Mouse (Mus musculus) left cerebral cortex, adult 9 months (tissue): ENCODE measurements around the gene F930015N05Rik.

Experiments
- DNase-seq, 2 experiments: peaks; one replicate each; pipeline ENCODE4 v3.0.0; 2022; ENCODE audit warnings: low spot score in 2 of 2

F930015N05Rik gene

DNA sequence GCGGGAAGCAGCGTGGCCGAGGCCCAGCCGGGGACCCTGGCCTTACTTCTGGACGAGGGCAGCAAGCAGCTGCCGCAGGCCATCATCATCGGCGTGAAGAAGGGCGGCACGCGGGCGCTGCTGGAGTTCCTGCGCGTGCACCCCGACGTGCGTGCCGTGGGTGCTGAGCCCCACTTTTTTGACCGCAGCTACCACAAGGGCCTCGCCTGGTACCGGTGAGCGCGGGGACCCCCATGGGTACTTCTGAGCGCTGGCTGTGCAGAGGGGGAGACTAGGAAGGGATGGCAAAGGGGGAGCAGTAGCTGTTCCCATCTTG, at the start of gene F930015N05Rik:
Gene F930015N05Rik (minus strand): TSS at position 242 of the 316 bp plus-strand sequence.
- no peak for DNase-seq

- no peak for DNase-seq
These were observed 45.0 kb upstream of the F930015N05Rik start for GRCm38 (mm10) chr11:64481445-64481844.

DNA sequence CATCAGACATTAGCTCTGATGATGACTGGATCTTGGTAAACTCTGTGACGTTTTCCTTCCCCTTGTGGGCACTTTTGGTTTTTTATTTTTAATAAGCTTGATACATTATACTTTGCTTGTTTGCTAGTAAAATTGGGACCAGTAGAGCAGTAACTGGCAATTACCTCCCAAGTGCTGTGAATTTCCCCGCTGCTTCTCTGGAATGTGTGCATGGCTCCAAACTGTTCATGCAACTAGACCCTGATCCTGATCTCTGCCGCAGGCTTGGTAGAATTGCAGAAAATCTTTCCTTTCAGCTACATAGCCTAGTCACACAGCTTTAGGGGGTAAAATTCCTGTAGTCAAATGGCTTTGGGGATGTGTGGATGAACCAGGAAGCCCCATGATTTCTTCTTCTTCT, 37.2 kb upstream of the F930015N05Rik start:
- no peak for DNase-seq

DNA sequence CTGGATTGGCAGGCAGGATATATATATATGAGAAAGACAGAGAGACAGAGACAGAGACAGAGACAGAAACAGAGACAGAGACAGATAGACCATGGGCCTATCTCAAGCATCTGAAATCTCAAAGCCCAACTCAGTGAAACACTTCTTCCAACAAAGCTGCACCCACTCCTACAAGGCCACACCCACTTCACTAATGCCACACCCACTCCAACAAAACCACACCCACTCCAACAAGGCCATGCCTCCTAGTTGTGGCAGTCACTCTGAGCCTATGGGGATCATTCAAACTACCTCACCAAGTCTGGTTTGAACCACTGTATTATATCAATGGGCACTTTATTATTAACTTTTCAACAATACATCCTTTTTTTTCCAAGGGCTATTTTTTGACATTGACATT, 34.2 kb upstream of the F930015N05Rik start:
- no peak for DNase-seq

- no peak for DNase-seq
These were observed 32.3 kb upstream of the F930015N05Rik start for GRCm38 (mm10) chr11:64468737-64469136.

DNA sequence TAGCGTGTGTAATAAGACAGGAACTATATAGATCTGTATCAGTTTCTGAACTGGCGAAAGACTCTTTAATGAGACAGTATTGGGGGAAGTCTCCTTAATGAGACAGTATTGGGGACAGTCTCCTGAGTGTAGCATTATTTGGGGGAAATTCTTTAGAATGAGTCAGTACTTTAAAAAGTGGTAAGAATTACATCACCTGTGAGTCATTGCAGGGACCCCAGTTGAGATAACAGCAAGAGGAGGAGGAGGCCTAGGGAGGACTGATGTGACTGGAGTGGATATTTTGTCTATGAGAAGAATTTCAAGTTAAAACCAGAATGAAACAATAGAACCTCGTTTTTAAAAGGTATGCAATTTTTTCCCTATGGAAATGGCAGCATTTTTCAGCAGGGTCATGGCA, 25.3 kb upstream of the F930015N05Rik start:
- DNase-seq, result no peak

- DNase-seq, result no peak
These were observed 12.3 kb upstream of the F930015N05Rik start for GRCm38 (mm10) chr11:64448586-64449315.

- no peak for DNase-seq
These were observed 8.8 kb upstream of the F930015N05Rik start for GRCm38 (mm10) chr11:64445227-64445626.

DNA sequence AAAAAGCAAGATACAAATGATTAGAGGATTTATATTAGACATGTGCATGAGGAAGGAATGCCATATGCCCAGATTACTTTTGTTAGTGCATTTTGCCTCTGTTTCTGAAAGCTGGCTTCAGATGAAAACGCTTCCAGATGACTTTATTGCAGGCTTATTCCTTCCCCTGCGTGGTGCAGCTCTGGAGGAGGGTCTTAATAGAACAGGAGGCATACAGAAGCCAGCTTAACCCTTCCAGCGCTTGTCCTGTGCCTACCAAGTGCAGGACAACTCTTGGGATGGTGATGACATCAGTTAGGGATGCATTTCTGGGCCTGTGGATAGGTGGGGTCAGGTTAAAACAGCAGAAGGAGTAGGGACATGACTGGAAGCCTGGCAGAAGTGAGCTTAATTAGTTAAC, 6.2 kb upstream of the F930015N05Rik start:
- no peak for DNase-seq

DNA sequence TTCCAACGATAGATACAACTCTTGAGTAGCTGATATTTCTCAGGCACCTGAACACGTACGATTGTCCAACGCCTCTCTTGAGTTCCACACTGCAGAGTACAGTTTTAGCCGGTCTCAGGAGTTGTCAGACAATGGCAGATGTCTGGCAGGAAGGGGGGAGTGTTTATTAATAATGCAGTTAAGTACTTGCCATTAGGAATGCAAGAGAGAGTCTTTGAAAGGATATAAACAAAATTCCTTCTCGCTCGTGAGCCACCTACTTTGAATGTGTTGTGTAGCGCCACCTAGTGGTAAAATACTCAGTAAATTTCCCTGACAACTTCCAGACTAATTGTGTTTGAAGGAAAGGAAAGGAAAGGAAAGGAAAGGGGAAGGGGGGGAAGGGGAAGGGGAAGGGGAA, 5.7 kb upstream of the F930015N05Rik start:
- peak in 1 of 2 experiments; percentile 45 for DNase-seq

DNA sequence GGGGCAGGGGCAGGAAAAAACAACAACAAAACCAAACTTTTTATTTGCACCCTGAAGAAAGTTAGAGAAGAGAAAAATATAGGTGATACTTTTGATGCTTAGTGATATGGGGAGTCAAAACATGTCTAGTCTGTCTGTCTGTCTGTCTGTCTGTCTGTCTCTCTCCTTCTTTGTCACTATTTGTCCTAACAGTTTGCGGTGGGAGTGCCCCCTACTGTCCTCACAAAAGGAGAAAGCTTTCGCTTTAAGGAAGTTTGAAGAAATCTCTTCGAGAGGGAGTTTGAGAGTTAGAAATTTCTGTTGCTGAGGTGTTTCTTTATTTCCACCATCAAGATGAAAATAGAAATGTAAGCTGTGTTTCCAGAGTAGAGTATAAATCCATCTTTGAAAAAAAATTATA, 2.5 kb upstream of the F930015N05Rik start:
- DNase-seq, result no peak

- no peak for DNase-seq
These were observed 1.3 kb upstream of the F930015N05Rik start for GRCm38 (mm10) chr11:64437721-64438120.

- no peak for DNase-seq
These were observed 392 bp upstream of the F930015N05Rik start for GRCm38 (mm10) chr11:64436791-64437298.

DNA sequence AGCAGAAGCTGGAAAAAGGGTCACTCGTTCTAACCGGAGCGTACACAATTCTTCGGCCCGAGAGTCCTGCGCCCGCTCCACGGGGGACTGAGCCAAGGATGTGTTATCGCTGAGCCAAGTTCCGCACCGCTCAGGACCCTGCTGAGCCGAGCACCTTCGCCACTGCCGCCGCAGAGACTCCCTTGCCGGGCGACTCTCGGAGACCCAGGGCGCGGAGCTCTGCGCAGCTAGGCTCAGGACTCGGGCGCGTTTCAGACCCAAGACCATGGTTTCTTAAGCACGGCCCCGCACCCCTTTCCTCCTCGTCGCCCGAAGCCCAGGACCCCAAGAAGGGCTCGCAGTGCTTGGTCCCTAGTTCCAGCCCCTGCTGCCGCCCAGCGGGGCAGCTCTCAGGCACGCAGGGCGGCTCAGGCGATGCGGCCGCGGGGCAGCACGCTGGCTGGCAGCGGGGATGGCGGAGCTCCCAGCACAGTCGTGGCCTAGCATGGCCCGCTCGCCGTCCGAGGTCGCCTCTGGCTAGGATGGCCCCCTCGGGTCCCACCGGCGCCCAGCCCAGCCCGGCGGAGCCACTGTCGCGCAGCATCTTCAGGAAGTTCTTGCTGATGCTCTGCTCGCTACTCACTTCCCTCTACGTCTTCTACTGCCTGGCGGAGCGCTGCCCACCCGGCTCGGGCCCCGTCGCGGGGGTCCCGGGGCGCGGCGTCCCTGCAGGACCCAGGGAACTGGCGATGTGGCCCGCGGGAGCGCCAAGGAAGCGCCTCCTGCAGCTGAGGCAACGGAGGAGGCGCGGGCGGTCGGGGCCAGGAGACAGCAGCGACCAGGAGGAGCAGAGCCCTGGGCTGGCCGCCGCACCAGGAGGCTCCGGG, 674 bp downstream of the F930015N05Rik start:
- peak in 1 of 2 experiments; percentile 4 for DNase-seq

DNA sequence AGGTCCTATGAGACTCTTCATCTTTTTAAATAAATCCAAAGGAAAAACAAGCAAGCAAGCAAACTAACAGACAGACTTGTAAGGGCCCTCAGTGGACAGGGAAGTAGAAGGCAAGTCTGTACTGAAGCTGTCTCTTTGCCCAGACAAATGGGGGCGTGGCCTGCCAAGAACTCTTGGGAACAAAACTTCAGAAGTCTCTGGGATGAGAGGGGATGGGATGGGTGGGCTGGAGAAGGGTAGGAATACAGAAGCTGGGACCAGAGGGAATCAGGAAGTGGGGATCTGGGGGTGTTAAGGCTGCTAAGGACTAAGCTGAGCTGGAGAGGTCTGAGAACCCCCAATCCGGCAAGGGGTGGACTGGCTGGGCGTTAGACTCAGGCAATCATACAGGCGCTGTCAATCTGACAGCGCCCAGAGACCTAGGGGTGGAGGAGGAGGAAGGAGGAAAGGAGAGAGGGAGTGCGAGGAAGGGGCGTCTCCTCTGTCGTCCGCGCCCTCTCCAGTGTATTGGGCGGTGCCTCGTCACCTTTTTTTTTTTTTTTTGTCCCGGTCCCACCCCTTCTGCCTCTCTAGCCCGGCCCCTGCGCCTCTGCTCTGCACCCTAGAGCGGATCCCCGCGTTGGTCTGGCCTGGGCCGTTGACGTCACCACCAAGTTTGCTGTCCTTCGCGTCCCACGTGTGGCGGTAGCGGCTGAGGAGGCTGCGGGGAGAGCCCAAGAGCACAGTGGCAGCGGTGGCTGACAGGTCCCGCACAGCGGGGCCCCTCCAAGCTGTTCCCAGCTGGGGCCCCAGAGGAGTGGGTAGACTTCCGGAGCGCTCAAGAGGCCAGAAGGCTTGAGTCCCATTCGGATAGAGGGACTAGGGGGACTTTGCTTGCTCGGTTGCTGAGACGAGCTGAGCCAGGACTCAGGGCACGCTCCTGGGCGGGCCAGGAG, 1.6 kb downstream of the F930015N05Rik start, which contains the start of gene Hs3st3a1:
Gene Hs3st3a1 (plus strand): TSS at position 722 of the 935 bp plus-strand sequence.
- peak in 1 of 2 experiments; percentile 13 for DNase-seq

- DNase-seq, result no peak
These were observed 17.5 kb downstream of the F930015N05Rik start for GRCm38 (mm10) chr11:64418969-64419368.

- DNase-seq, result no peak
These were observed 35.8 kb downstream of the F930015N05Rik start for GRCm38 (mm10) chr11:64400534-64401093.

DNA sequence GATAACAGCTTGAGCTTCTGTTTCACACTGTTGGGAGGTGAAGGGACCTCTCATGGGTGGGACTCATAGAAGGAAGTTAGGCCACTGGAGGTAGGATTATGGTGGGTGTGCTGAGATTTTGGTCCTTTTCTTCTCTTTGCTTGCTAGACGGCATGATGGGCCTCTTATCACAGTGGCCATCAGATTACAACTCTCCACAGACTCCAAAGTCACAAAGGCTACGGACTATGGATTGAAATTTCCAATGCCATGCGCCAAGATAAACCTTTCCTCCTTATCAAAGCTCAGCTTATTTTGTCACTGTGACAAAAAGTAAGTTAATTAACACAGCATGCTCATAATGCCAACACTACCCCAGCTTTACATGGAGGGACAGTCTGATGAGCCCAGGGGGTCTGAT, 38.8 kb downstream of the F930015N05Rik start:
- DNase-seq, result no peak

GRCm38 (mm10) chr11:64396949-64397348, 39.5 kb downstream of the F930015N05Rik start:
- no peak for DNase-seq

DNA sequence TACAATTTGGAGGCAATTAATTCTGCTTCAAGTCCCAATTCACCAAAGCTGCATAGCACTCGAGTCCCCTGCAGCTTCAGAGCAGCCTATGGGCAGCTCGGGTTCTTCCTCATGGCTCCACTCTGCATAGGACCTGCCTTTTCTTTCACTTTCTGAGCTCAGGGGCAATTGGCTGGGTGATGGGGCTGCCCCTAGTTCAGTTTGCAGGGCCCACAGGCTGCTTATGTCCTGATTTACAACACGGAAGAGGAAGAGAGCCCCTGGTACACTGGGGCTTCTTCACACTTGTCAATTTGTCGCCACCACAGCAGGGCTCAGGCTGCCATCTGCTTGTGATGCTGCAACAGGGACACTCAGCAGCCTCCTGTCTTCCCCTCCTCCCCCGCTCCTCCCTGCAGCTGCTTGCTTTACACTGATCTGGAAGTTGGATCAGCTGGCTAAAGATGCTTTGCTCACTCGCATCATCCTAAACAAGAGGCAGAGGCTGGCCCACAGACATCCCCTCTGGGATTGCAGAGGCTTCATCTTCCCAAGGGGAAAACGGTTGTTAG, 40.0 kb downstream of the F930015N05Rik start:
- DNase-seq, result peak; percentile 63 to 79

DNA sequence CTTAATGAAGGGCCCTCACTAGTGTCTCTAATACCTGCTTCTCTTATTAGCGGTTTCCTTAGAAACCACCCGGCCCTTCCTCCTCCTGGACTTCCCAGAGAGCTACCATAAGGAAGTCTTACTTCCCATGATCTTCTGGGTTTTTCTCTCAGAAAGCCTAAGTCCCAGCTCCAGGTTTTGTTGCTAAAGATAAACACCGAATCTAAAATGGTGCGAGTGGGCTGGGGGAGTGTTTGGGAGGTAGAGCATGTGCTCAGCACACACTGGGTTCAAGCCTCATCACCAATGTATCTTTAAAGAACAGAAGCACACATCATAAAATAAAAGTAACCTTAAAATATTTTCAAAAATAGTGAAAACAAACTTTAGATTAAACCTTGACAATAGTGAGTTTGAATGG, 50.1 kb downstream of the F930015N05Rik start:
- no peak for DNase-seq
